Mouse (Mus musculus) liver, adult 2 months (tissue): Measurements from ENCODE around the gene St6gal1.

Experiments
- CTCF ChIP-seq: fragments of 200-500 bp; IDR thresholded peaks from 2 replicates; pipeline ENCODE4 v1.5.1; 2011; ENCODE audit warnings: low read depth, low read length, control low read depth
- POLR2A ChIP-seq: fragments of 200-500 bp; IDR thresholded peaks from 2 replicates; pipeline ENCODE4 v1.6.1; 2011; ENCODE audit warnings: low read length, control low read depth; ENCODE audit not compliant: insufficient read depth; ENCODE audit errors: extremely low read depth

GRCm38 (mm10) chr16:23324867-23325650 is 100.5 kb downstream of the St6gal1 start:
- TF ChIP-seq CTCF, result no peak
- no peak for TF ChIP-seq POLR2A
